Mouse (Mus musculus) heart, embryonic 15.5 days (tissue): ENCODE data around the gene Tubb3. TPM values are rescaled to one million over a fixed set of nuclear protein-coding genes. Genes with fewer than 3 reads are reported as not detected.

Experiments used
- ATAC-seq: fragments of 200-750 bp; cut with Nextera tagmentation; replicated peaks from 2 replicates; pipeline ENCODE4 v1.8.0; 2017; ENCODE audit warnings: low read depth, moderate TSS enrichment; ENCODE audit not compliant: insufficient number of reproducible peaks, insufficient read depth, low FRiP score
- H3K27ac ChIP-seq: fragments of 300-500 bp; sonication (generic); 2 replicates; pipeline ENCODE4 v1.5.1; 2015; ENCODE audit warnings: mild to moderate bottlenecking, inconsistent platforms
- H3K27me3 ChIP-seq: fragments of 300-500 bp; sonication (generic); 2 replicates; pipeline ENCODE4 v1.6.1; 2015; ENCODE audit warnings: inconsistent platforms
- H3K36me3 ChIP-seq: fragments of 300-500 bp; sonication (generic); 2 replicates; pipeline ENCODE4 v1.6.1; 2015; ENCODE audit warnings: mild to moderate bottlenecking, inconsistent platforms
- H3K4me1 ChIP-seq: fragments of 300-500 bp; sonication (generic); replicated peaks from 2 replicates; pipeline ENCODE4 v1.6.1; 2015; ENCODE audit warnings: inconsistent platforms
- H3K4me2 ChIP-seq: fragments of 300-500 bp; sonication (generic); 2 replicates; pipeline ENCODE4 v1.6.1; 2015; ENCODE audit warnings: inconsistent platforms, mild to moderate bottlenecking, moderate library complexity
- H3K4me3 ChIP-seq: fragments of 300-500 bp; sonication (generic); 2 replicates; pipeline ENCODE4 v1.5.1; 2015; ENCODE audit warnings: mild to moderate bottlenecking, inconsistent platforms
- H3K9ac ChIP-seq: fragments of 300-500 bp; sonication (generic); 2 replicates; pipeline ENCODE4 v1.6.1; 2015; ENCODE audit warnings: mild to moderate bottlenecking, inconsistent platforms
- H3K9me3 ChIP-seq: fragments of 300-500 bp; sonication (generic); replicated peaks from 2 replicates; pipeline ENCODE4 v1.6.1; 2016; ENCODE audit warnings: inconsistent platforms
- WGBS: fragments of 180-500 bp; shearing (Covaris S2); methylation state at CpG from one replicate; pipeline ENCODE4 v1.1.7; 2015; ENCODE audit warnings: mixed read lengths; 5-methylcytosine and 5-hydroxymethylcytosine counted together
- polyA plus RNA-seq: library from polyadenylated mRNA; unstranded; fragments of >200 nt; fragmentation: Nextera tagmentation; extraction: Ambion mirVana; gene quantifications from 2 replicates; pipeline ENCODE4 v1.2.1, GENCODE M21; 2015

The Tubb3 gene
- polyA plus RNA-seq, 1 experiment from 2014 or later: 2.1 TPM

DNA sequence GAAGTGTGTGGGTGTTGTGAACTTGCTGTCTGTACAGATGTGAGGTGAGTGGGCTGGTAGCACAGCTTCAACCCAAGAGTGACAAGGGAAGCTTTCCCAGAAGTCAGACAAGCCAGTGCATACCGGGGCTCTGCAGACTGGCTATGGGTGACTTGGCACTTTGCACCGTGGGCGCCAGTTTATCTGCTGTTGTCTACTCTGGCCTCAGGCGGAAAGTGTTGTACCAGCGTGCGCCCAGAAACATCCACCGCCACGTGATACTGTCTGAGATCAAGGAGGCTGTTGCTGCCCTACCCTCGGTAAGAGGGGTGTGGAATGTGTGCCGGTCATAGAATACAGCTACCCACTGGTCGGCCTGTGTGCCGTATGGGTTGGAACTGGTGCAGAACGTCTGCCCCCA lies 12.9 kb upstream of the Tubb3 start:
- WGBS: 89% methylated on average over 13 of the region's 13 CpGs
- Histone ChIP-seq H3K36me3 (peaks cover 96% of the 10 kb centered on the region), H3K9ac (no peak overlapping the region), H3K4me2 (no peak overlapping the region), H3K9me3 (no peaks in the 10 kb centered on the region), H3K27me3 (no peaks in the 10 kb centered on the region), H3K27ac (no peak overlapping the region), H3K4me3 (no peak overlapping the region), H3K4me1 (no peaks in the 10 kb centered on the region)
- no peak for ATAC-seq

GRCm38 (mm10) chr8:123401936-123402335 lies 9.3 kb upstream of the Tubb3 start:
- Histone ChIP-seq H3K27me3 (peaks cover 1% of the 10 kb centered on the region), H3K4me3 (no peak overlapping the region), H3K9me3 (no peaks in the 10 kb centered on the region), H3K36me3 (peaks cover 61% of the 10 kb centered on the region), H3K4me1 (peaks cover 1% of the 10 kb centered on the region; the same call in 1 of the 2 replicates), H3K27ac (no peak overlapping the region), H3K4me2 (no peak overlapping the region), H3K9ac (no peak overlapping the region)
- WGBS: 89% methylated on average over 9 of the region's 9 CpGs
- ATAC-seq: no peak

- Histone ChIP-seq H3K9me3 (no peaks in the 10 kb centered on the region), H3K4me1 (peaks cover 2% of the 10 kb centered on the region; the same call in 1 of the 2 replicates), H3K9ac (no peak overlapping the region), H3K27ac (no peak overlapping the region), H3K36me3 (peaks cover 53% of the 10 kb centered on the region), H3K4me2 (no peak overlapping the region), H3K4me3 (no peak overlapping the region), H3K27me3 (peaks cover 10% of the 10 kb centered on the region)
- WGBS: 79% methylated on average over 9 of the region's 9 CpGs
- no peak for ATAC-seq
Measured at GRCm38 (mm10) chr8:123402730-123403326, 8.4 kb upstream of the Tubb3 start.

DNA sequence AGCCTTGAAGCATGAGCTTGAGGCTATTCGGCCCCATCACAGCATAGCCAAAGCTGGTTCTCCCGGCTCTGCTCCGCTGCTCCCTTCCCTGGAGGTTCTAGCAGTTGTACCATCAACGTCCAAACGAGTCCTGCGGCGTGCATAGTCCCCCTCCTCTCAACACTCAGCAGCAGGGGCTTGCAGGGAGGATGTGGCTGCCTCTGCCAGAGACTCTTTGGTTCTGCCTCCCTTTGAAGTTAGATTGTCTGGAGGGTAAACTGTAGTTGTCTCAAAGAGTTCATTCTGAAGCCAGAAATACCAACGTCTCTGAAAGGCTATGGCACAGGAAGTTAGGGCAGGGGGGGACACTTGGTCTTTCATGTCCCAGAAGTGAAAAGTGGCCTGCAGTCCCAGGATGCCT lies 6.7 kb upstream of the Tubb3 start:
- ATAC-seq: no peak
- Histone ChIP-seq H3K4me2 (no peak overlapping the region), H3K4me1 (peaks cover 17% of the 10 kb centered on the region), H3K27ac (peak overlapping the region; percentile 16; the same call in 1 of the 2 replicates), H3K9me3 (no peaks in the 10 kb centered on the region), H3K9ac (no peak overlapping the region), H3K36me3 (peaks cover 36% of the 10 kb centered on the region), H3K4me3 (no peak overlapping the region), H3K27me3 (peaks cover 18% of the 10 kb centered on the region)
- 47% methylated on average over 8 of the region's 8 CpGs for WGBS

DNA sequence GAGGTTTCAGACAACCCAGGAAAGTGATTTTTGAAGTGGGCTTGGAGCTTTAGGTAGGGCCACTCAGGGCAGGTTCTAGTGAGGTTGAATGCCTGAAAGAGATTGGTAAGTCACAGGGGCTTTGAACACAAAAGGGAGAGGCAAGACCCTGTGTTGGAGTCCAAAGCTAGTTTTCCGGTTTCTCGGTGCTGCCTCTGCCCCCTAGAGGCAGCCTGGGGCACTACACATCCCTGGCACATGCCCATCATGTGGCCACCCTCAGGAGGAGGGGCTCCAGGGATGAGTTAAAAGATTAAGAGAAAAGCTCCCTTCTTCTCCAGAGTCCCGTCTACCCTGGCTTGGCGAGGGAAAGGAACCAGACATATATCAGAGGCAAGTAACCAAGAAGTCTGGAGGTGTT lies 4.4 kb upstream of the Tubb3 start, which contains the start of gene Mc1r:
Gene Mc1r, plus strand, starts transcription at position 322 of the 400 bp plus-strand sequence.
- Histone ChIP-seq H3K36me3 (peaks cover 15% of the 10 kb centered on the region; the same call in 1 of the 2 replicates), H3K9me3 (no peaks in the 10 kb centered on the region), H3K4me1 (peaks cover 36% of the 10 kb centered on the region), H3K27me3 (peaks cover 39% of the 10 kb centered on the region), H3K9ac (no peak within 1 kb of the TSS), H3K27ac (no peak within 1 kb of the TSS), H3K4me2 (no peak within 1 kb of the TSS; the same call in 1 of the 2 replicates), H3K4me3 (no peak within 1 kb of the TSS)
- 8% methylated on average over 4 of the region's 4 CpGs for WGBS
- no peak for ATAC-seq

DNA sequence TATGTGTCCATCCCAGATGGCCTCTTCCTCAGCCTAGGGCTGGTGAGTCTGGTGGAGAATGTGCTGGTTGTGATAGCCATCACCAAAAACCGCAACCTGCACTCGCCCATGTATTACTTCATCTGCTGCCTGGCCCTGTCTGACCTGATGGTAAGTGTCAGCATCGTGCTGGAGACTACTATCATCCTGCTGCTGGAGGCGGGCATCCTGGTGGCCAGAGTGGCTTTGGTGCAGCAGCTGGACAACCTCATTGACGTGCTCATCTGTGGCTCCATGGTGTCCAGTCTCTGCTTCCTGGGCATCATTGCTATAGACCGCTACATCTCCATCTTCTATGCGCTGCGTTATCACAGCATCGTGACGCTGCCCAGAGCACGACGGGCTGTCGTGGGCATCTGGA lies 3.6 kb upstream of the Tubb3 start:
- WGBS: 85% methylated on average over 13 of the region's 13 CpGs
- Histone ChIP-seq H3K36me3 (peaks cover 8% of the 10 kb centered on the region; the same call in 1 of the 2 replicates), H3K4me3 (no peak overlapping the region), H3K4me1 (peaks cover 40% of the 10 kb centered on the region), H3K9ac (no peak overlapping the region), H3K27ac (no peak overlapping the region), H3K27me3 (peaks cover 48% of the 10 kb centered on the region), H3K9me3 (no peaks in the 10 kb centered on the region), H3K4me2 (no peak overlapping the region)
- ATAC-seq: no peak

GRCm38 (mm10) chr8:123408586-123409544 lies 2.4 kb upstream of the Tubb3 start:
- no peak for ATAC-seq
- Histone ChIP-seq H3K4me3 (no peak overlapping the region), H3K4me2 (no peak overlapping the region), H3K27me3 (peaks cover 60% of the 10 kb centered on the region), H3K27ac (no peak overlapping the region), H3K9me3 (no peaks in the 10 kb centered on the region), H3K36me3 (no peaks in the 10 kb centered on the region), H3K4me1 (peaks cover 40% of the 10 kb centered on the region), H3K9ac (no peak overlapping the region)
- WGBS: 55% methylated on average over 9 of the region's 9 CpGs

GRCm38 (mm10) chr8:123410049-123410587 lies 1.1 kb upstream of the Tubb3 start:
- 0 out of 2 replicates have a peak, but pooled peaks have one; percentile 25 for ATAC-seq
- H3K9me3 ChIP-seq: no peaks in the 10 kb centered on the region
- H3K4me2 ChIP-seq: no peak overlapping the region
- H3K9ac ChIP-seq: no peak overlapping the region
- peaks cover 65% of the 10 kb centered on the region for H3K27me3 ChIP-seq
- H3K27ac ChIP-seq: no peak overlapping the region
- peaks cover 40% of the 10 kb centered on the region for H3K4me1 ChIP-seq
- WGBS: 55% methylated on average over 8 of the region's 8 CpGs
- H3K4me3 ChIP-seq: no peak overlapping the region
- no peaks in the 10 kb centered on the region for H3K36me3 ChIP-seq

GRCm38 (mm10) chr8:123410788-123411187 lies 436 bp upstream of the Tubb3 start:
- H3K4me3 ChIP-seq: peak overlapping the region; percentile 39
- WGBS: 12% methylated on average over 11 of the region's 11 CpGs
- peaks cover 65% of the 10 kb centered on the region for H3K27me3 ChIP-seq
- H3K9me3 ChIP-seq: no peaks in the 10 kb centered on the region
- no peak overlapping the region for H3K27ac ChIP-seq
- H3K4me1 ChIP-seq: peaks cover 40% of the 10 kb centered on the region
- H3K9ac ChIP-seq: no peak overlapping the region
- peak overlapping the region; percentile 63 for H3K4me2 ChIP-seq
- ATAC-seq: no peak
- H3K36me3 ChIP-seq: no peaks in the 10 kb centered on the region

GRCm38 (mm10) chr8:123411781-123412327 lies 630 bp downstream of the Tubb3 start:
- Histone ChIP-seq H3K27ac (no peak overlapping the region), H3K36me3 (no peaks in the 10 kb centered on the region), H3K4me3 (peak overlapping the region; percentile 39), H3K9me3 (no peaks in the 10 kb centered on the region), H3K4me2 (peak overlapping the region; percentile 63), H3K9ac (no peak overlapping the region), H3K27me3 (peaks cover 64% of the 10 kb centered on the region), H3K4me1 (peaks cover 40% of the 10 kb centered on the region)
- no peak for ATAC-seq
- WGBS: 10% methylated on average over 16 of the region's 16 CpGs

DNA sequence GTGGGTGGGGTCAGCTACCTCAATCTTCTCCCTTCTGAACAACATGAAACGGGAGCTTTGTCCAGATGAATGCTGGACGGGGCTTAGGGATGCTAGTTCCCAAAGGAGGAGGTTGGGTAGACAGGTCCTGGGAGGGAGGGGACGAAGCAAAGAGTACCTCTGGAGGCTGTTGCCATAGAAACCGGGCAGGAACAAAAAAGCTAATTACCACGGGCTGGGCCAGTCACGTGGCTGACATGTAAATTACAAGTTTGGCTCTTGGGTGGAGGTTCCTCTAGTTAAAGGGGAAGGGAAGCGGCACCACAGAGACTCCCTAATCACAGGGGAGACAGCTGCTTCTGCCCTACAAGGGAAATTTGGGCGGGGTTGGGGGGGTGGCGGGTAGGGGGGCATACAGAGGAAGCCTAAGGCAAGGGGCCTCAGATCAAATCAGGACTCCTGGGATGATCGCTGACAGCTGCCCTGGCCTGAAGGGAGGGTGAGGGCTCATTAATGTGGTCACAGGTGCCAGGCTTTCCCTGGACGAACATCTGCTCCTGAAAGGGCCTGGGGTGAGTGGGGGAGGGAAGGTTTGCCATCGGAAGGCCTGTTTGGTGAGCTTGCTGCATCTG lies 1.4 kb downstream of the Tubb3 start:
- no peak overlapping the region for H3K4me2 ChIP-seq
- no peak overlapping the region for H3K9ac ChIP-seq
- peaks cover 38% of the 10 kb centered on the region for H3K4me1 ChIP-seq
- H3K36me3 ChIP-seq: no peaks in the 10 kb centered on the region
- no peak for ATAC-seq
- WGBS: 7% methylated on average over 12 of the region's 12 CpGs
- no peak overlapping the region for H3K4me3 ChIP-seq
- no peaks in the 10 kb centered on the region for H3K9me3 ChIP-seq
- H3K27ac ChIP-seq: no peak overlapping the region
- peaks cover 56% of the 10 kb centered on the region for H3K27me3 ChIP-seq
